Mouse (Mus musculus) G1E (cell line): ENCODE data around the gene Fam83c.

Experiments used
- CTCF ChIP-seq: IDR thresholded peaks from 2 replicates; pipeline ENCODE4 v1.5.1; 2012; ENCODE audit warnings: low read depth, low read length, inconsistent platforms, mixed read lengths
- GATA1 ChIP-seq: IDR thresholded peaks from 2 replicates; pipeline ENCODE4 v1.6.1; 2012; ENCODE audit warnings: borderline replicate concordance, low read length, inconsistent platforms, mixed read lengths
- GATA2 ChIP-seq: IDR thresholded peaks from 2 replicates; pipeline ENCODE4 v1.6.1; 2012; ENCODE audit warnings: low read depth, low read length, inconsistent platforms, borderline replicate concordance
- POLR2AphosphoS5 ChIP-seq: IDR thresholded peaks from 2 replicates; pipeline ENCODE4 v1.6.1; 2012; ENCODE audit warnings: low read depth, low read length, inconsistent platforms; ENCODE audit not compliant: insufficient replicate concordance
- TAL1 ChIP-seq: conservative IDR thresholded peaks from 2 replicates; pipeline ENCODE4 v1.6.1; 2012; ENCODE audit warnings: low read depth, low read length, inconsistent platforms, mixed read lengths

GRCm38 (mm10) chr2:155826630-155827424, 7.8 kb downstream of the Fam83c start, which contains the start of gene Eif6:
- TF ChIP-seq CTCF (no peak), TAL1 (no peak), GATA1 (no peak), GATA2 (no peak), POLR2AphosphoS5 (no peak)
